1 mouse cellular context compared by ENCODE assay signal in the genomic region with DNA sequence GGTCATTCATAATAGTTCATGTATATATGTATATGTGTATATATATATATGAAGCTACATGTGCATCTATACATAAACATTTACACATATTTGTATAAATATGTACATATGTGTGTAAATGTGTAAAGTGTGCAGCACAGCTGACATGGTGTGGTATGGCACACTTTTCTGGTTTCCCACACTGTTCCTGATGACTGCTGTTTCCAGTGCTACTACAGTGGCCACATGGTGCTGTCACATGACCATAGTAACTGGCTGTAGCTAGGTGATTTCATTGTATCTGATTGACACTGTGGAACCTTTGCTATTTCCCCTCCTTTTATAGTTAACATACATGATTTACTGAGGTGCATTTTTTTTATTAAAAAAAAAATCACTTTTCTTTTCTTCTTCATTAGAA.
A peak's percentile ranks its signal among the peaks of the same experiment; 100 is the strongest.
TF ChIP-seq lines count a peak whose summit lies in the region.

No protein-coding gene starts in this region.

TF ChIP-seq in CH12.LX, 34 proteins besides CTCF, POLR2A, EP300 and RAD21 (continued from another document):
- TF ChIP-seq USF1 (IDR thresholded peaks at IDR 0.05; ENCODE audit: low read depth, low read length) (peak; percentile 70), JUN (IDR thresholded peaks at IDR 0.05; ENCODE audit: insufficient read depth, low read depth, low read length) (no peak), MAZ (IDR thresholded peaks at IDR 0.05; ENCODE audit: low read depth, low read length) (no peak), ZKSCAN1 (IDR thresholded peaks at IDR 0.05; ENCODE audit: borderline replicate concordance, low read depth, low read length) (no peak), USF2 (conservative IDR thresholded peaks at IDR 0.05; ENCODE audit: low read depth, low read length) (peak; percentile 79), KAT2A (IDR thresholded peaks at IDR 0.05; ENCODE audit: insufficient replicate concordance, low read length) (no peak), IRF4 (IDR thresholded peaks at IDR 0.05; ENCODE audit: low read depth, low read length) (no peak), MAFK (IDR thresholded peaks at IDR 0.05; ENCODE audit: insufficient replicate concordance, low read length) (no peak), JUND (conservative IDR thresholded peaks at IDR 0.05; ENCODE audit: low read depth, low read length) (no peak)
TF ChIP-seq in CH12.LX: peak in this region for 6.
